Mouse (Mus musculus) testis, adult 2 months (tissue): ENCODE measurements around the gene Zfp458.

Experiments
- CTCF ChIP-seq: fragments of 200-500 bp; IDR thresholded peaks from 2 replicates; pipeline ENCODE4 v1.5.1; 2012; ENCODE audit warnings: low read depth, mild to moderate bottlenecking, inconsistent platforms, low read length, moderate library complexity; ENCODE audit not compliant: control insufficient read depth, insufficient read depth, insufficient replicate concordance
- POLR2A ChIP-seq: fragments of 200-500 bp; IDR thresholded peaks from 2 replicates; pipeline ENCODE4 v1.6.1; 2012; ENCODE audit warnings: low read depth, mild to moderate bottlenecking, inconsistent platforms, low read length, moderate library complexity; ENCODE audit not compliant: control insufficient read depth

DNA sequence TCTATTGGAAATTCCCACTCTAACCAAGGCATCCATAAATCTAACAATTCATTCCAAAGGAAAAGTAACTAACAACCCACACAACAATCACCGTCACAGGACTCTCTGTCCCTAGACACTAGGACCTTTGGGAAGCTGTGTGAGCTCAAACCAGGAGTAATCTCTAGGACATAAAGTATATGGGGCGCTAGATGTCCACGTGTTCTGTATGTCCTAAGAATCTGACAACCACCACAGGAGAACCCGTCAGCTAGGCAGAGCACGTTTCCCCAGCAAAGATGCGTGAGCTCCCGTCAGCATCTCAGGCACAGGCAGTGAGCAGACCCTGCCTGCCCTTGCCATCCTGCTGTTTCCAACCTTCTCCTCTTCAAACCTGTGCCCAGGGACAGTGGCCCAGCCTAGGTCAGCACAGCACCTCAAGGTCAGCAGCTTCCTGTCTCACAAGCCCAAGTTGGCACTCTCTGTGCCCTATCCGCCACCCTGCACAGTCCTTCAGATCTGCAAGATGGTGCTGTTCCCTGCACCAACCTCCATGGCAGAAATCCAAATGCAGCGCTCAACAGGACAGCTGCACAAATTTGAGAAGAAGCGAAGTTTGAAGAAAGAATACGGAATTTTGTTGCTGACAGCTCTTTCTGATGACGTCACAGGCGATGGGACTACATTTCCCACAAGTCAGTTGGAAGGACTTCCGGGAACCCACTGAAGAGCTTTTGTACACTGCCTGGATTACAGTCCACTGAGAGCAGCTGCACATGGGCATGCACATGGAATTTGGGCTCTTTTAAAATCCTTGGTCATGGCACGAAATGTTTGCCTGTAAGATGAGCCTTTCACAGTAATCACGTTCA lies 27.8 kb upstream of the Zfp458 start, which contains the start of gene Zfp457:
- TF ChIP-seq CTCF (no peak), POLR2A (peak; percentile 63; the same call in 1 of the 2 replicates)
